Mouse (Mus musculus) urinary bladder, postnatal 36 days (tissue): ENCODE measurements around the gene Scd1.
A peak's percentile ranks its signal among the peaks of the same experiment; 100 is the strongest.

Source experiments
- DNase-seq, 2 experiments: peaks; one replicate each; pipeline ENCODE4 v3.0.0; 2022; ENCODE audit warnings: low spot score in 2 of 2, mixed read lengths in 1 of 2

Scd1 gene

GRCm38 (mm10) chr19:44407341-44408222 is at the start of gene Scd1:
Gene Scd1 (minus strand): TSS chr19:44407879.
- DNase-seq, result peak; percentile 53 to 66

- DNase-seq, result no peak
These were observed 47.7 kb upstream of the Scd1 start for GRCm38 (mm10) chr19:44455356-44455755.

- no peak for DNase-seq
These were observed 47.2 kb upstream of the Scd1 start for GRCm38 (mm10) chr19:44454862-44455261.

DNA sequence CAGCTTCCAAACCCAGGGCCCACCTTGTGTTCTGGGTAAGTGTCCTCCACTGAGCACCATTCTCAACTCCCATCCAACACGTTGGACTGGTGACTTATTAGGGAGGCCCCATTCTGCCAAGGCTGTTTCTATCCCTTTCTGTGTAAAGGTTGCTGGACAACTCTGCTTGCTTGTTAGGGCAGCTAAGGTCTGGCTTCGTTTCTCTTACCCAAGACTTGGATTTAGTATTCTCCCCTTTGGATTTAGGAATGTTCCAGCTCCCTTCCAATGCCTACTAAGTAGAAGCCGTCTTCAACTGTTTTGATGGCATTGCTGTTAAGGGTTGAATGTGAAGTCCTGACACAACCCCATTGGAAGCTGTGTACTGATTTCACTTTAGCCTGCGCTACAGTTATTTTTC is 40.2 kb upstream of the Scd1 start:
- DNase-seq, result no peak

- peak in 1 of 2 experiments; percentile 27 for DNase-seq
These were observed 38.1 kb upstream of the Scd1 start for GRCm38 (mm10) chr19:44445755-44446154.

DNA sequence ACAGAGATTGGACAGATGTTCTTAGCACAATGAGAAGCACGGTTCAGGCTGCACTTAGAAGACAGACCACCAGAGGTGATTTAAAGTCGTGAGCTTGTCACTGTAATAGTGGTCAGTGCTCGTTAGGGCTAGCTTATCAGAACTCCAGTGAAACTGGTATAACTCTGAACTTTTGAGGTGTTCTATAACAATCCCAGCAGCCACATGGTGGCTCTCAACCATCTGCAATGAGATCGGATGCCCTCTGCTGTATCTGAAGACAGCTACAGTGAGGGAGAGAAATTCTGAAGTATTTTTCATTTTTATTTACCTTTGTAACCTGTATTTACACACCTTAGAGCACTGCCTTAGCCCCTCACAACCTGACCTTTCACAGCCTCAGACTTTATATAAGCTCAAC is 31.6 kb upstream of the Scd1 start:
- no peak for DNase-seq

DNA sequence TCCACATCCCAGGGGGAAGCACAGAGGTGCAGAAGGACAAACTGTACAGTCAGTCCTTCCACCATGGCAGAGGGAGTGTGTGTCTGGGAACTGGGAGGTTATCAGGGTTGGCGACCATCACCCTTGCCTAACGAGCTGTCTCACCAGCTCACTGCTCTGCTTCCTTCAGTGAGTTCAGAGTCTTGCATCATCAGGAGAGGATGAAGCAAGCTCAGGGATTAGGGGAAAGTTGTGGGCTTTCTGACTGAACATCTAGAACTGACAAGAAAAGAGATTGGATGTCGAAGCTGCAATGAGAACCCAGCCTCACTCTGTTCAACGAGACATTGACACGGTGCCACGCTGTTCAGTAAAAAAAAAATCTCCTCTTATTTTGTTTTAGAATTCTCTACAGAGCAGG is 30.3 kb upstream of the Scd1 start:
- DNase-seq, result no peak

GRCm38 (mm10) chr19:44432084-44432483 is 24.4 kb upstream of the Scd1 start:
- DNase-seq, result no peak

DNA sequence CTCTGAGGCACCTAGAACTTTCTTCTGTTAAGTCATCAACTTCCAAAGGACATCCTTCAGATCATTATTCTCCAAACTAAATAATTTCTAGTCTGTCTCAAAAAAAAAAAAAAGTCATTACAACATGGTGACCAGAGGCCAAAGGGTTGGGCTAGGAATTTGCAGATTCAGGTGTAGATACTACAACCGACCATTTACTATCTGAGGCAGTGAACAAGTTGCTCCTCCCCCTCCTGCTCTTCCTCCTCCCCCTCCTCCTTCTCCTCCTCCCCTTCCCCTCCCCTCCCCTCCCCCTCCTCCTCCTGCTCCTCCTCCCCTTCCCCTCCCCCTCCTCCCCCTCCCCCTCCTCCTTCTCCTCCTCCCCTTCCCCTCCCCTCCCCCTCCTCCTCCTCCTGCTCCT is 20.0 kb upstream of the Scd1 start:
- no peak for DNase-seq

DNA sequence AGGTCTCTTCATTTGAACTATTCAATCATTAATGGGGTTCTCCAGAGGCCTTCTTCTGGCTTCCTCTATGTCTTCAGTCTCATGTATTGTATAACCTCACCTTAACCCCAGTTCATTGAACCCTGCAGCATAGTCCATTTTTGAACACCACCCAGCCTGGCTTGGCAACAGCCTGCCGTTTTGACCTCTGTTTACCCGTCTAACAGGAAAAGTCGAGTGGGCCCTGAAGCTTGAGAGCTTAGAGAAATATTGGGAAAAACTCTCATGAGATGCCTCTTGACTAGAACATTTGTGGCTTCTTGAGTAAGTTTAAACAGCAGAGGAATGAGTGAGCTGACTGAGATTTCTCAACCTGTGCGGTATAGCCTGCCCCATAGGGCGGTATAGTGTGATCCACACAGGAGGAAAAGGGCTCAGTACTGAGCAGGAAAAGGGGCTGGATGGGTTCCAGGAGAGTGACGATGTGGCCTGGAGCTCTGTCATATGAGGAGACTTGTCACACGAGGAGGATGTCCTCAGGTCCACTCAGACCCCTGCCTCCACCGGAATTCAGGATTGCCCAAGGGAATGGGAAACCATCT is 14.5 kb upstream of the Scd1 start:
- DNase-seq, result peak in 1 of 2 experiments; percentile 31

DNA sequence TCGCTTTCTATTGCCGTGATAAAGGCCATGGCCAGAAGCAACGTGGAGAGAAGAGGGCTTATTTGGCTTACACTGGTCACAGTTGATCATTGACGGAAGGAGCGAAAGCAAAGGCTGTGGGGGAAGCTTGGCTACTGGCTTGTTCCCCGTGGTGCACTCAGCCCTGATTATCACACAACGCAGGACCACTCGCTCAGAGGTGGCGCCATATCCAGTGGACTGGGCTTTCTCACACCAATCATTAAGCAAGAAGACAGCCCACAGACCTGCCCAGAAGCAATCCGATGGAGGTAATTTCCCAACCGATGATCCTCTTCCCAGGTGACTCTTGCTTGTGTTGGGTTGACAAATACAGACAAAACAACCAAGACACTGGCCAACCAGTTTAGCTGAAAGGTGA is 11.9 kb upstream of the Scd1 start:
- DNase-seq, result no peak

- peak; percentile 60 to 63 for DNase-seq
These were observed 11.3 kb upstream of the Scd1 start for GRCm38 (mm10) chr19:44418945-44419344.

DNA sequence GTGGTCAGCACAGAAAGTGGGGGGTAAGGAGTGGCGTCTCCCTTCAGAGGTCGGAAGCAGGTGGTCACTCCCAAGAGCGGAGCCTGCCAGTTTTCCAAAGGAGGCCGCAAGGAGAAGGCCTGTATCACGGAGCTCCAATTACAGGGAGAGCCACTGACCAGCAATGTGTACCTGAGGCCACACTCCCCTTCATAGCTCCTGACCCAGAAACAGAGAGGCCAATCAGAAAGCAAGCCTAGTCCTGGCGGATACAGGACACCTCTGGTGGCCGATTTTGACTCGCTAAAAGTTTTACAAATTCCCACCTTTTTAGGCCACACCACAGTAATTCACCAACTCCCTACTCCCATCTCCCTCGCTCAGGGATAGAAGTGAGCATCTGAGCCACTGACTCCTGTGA is 10.9 kb upstream of the Scd1 start:
- no peak for DNase-seq

DNA sequence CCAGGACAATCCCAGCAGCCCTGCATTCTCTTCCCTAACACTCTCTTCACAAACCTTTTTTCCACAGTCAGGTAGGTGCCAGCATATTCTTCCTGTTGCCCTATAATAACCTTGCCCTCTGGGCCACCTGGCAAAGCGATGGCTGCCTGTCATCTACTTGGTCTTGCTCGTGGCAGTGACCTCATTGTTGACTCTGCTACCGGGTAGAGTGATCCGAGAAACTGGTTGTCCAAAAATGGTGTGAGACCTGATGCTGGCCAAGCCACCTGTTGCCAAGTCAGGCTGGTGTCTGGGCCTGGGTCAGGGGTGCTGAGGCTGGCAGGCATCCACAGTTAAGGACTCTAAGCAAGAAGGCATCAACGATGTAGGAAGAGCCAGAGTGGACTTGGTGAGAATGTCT is 10.4 kb upstream of the Scd1 start:
- DNase-seq, result no peak

GRCm38 (mm10) chr19:44417448-44417847 is 9.8 kb upstream of the Scd1 start:
- no peak for DNase-seq

DNA sequence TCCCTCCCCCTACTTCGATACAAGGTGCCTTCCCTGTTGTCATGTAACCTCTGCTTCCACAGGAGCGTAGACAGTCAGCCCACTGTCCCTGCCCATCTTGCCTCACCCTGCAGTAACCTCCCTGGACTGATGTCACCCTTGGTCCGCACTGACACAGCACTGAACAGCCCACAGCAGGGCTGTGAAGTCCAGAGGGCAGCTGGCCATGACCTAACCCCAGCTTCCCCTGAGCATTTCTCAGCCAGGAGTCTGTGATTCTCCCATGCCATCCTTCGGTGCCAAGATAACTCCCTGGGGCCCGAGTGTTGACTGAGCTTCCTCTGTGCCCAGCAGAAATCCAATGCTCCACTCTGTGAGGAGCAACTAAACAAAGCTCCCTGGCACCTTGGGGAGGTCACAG is 8.6 kb upstream of the Scd1 start:
- peak in 1 of 2 experiments; percentile 62 for DNase-seq

DNA sequence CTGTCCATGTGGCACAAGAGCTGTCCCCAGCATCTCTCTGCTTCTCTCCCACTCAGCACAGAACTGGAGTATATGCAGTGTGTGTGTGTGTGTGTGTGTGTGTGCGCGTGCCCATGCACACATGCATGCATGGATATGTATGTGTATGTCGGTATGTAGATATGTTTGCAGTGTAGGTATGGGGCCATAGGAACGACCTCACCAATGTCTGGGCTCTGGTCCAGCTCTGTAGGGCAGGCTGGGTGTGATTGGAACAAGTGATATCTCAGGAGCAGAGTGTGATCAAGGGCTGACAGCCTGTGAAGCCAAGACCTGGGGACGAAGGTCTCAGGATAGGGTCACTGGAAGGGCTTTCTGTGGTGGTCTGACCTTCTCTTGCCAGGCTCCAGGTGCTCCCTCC is 7.8 kb upstream of the Scd1 start:
- DNase-seq, result no peak

GRCm38 (mm10) chr19:44410269-44410992 is 2.8 kb upstream of the Scd1 start:
- DNase-seq, result no peak

- DNase-seq, result no peak
These were observed 916 bp upstream of the Scd1 start for GRCm38 (mm10) chr19:44408595-44408994.

DNA sequence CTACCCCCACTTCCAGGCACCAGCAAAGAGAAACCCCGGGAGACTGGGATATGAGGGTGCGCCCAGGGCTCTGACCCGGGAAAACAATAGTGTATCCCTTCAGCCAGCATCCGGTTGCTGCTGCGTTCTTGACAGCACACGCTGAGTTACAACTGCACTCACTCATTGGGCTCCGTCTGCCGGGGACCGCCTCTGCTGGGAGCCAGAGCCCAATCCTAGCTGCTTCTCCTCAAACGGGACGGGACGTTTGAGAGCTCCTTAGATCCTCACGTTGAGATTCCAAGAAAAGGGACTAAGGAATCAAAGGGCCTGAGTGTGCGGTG is 505 bp upstream of the Scd1 start:
- DNase-seq, result peak; percentile 43 to 68

DNA sequence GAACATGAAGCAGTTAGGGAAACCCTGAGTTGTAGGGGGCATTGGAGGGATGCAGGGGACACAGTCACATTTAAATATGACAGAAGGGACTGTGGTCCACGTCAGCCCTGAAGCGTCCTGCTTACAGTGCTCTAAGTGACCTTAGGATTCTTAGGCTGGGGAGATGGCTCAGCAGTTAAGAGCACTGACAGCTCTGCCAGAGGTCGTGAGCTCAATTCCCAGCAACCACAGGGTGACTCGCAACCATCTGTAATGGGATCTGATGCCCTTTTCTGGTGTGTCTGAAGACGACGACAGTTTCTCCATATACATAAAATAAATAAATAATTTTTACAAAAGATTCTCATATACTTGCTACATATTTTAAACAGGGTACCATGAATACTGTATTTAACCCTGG is 4.1 kb downstream of the Scd1 start:
- DNase-seq, result no peak

- no peak for DNase-seq
These were observed 7.0 kb downstream of the Scd1 start for GRCm38 (mm10) chr19:44400484-44401197.
